Mouse (Mus musculus) cerebellum, postnatal 10 days (tissue): ENCODE measurements around the gene Stk17b.
"Not testable (repeated sequence)": the region's sequence is repeated elsewhere in the genome, so short reads cannot be mapped to it uniquely, and the experiment has no call there.

Source experiments
- DNase-seq, 2 experiments: peaks; one replicate each; pipeline ENCODE4 v3.0.0; 2021; ENCODE audit warnings: mixed read lengths in 2 of 2

Gene Stk17b

GRCm38 (mm10) chr1:53781311-53781710 is 3.7 kb downstream of the Stk17b start:
- no peak for DNase-seq

GRCm38 (mm10) chr1:53776176-53776905 is 8.7 kb downstream of the Stk17b start:
- no peak for DNase-seq

GRCm38 (mm10) chr1:53775545-53775944 is 9.5 kb downstream of the Stk17b start:
- no peak for DNase-seq

GRCm38 (mm10) chr1:53775036-53775435 is 10.0 kb downstream of the Stk17b start:
- DNase-seq: no peak

GRCm38 (mm10) chr1:53774571-53774970 is 10.5 kb downstream of the Stk17b start:
- DNase-seq: no peak

- DNase-seq: no peak
Measured at GRCm38 (mm10) chr1:53773994-53774393, 11.0 kb downstream of the Stk17b start.

- DNase-seq: no peak
Measured at GRCm38 (mm10) chr1:53772967-53773366, 12.1 kb downstream of the Stk17b start.

GRCm38 (mm10) chr1:53771476-53771875 is 13.5 kb downstream of the Stk17b start:
- no peak for DNase-seq

- DNase-seq: no peak
Measured at GRCm38 (mm10) chr1:53766112-53766511, 18.9 kb downstream of the Stk17b start.

- no peak for DNase-seq
Measured at GRCm38 (mm10) chr1:53757316-53757715, 27.7 kb downstream of the Stk17b start.

- DNase-seq: not testable (repeated sequence)
Measured at GRCm38 (mm10) chr1:53753501-53753900, 31.5 kb downstream of the Stk17b start.

- no peak for DNase-seq
Measured at GRCm38 (mm10) chr1:53751144-53751543, 33.9 kb downstream of the Stk17b start.

GRCm38 (mm10) chr1:53750697-53751096 is 34.3 kb downstream of the Stk17b start:
- DNase-seq: not testable (repeated sequence)

- not testable (repeated sequence) for DNase-seq
Measured at GRCm38 (mm10) chr1:53749881-53750385, 35.1 kb downstream of the Stk17b start.

GRCm38 (mm10) chr1:53748571-53748970 is 36.5 kb downstream of the Stk17b start:
- no peak for DNase-seq

GRCm38 (mm10) chr1:53746001-53746400 is 39.0 kb downstream of the Stk17b start:
- DNase-seq: no peak

- DNase-seq: no peak
Measured at GRCm38 (mm10) chr1:53741742-53742458, 43.1 kb downstream of the Stk17b start.

- DNase-seq: no peak
Measured at GRCm38 (mm10) chr1:53740777-53741336, 44.2 kb downstream of the Stk17b start.

- not testable (repeated sequence) for DNase-seq
Measured at GRCm38 (mm10) chr1:53740077-53740776, 44.8 kb downstream of the Stk17b start.

GRCm38 (mm10) chr1:53736583-53736982 is 48.4 kb downstream of the Stk17b start:
- no peak for DNase-seq

- no peak for DNase-seq
Measured at GRCm38 (mm10) chr1:53728489-53729225, 56.4 kb downstream of the Stk17b start.

- DNase-seq: no peak
Measured at GRCm38 (mm10) chr1:53726883-53727282, 58.1 kb downstream of the Stk17b start.
